Mouse (Mus musculus) testis, adult 10 weeks (tissue): ENCODE results near the gene Opcml. TPM values are rescaled to one million over a fixed set of nuclear protein-coding genes. Genes with fewer than 3 reads are reported as not detected.

Experiments
- polyA plus RNA-seq: library from polyadenylated mRNA; stranded (reverse); fragments of 350-450 nt; fragmentation: Illumina TruSeq; extraction: RNeasy Lipid Tissue Mini Kit (QIAGEN cat#74804); gene quantifications from one replicate; pipeline ENCODE4 v1.2.3, GENCODE M21; 2014; ENCODE audit warnings: low read depth, low replicate concordance

Opcml gene
- polyA plus RNA-seq: 0.34 TPM

DNA sequence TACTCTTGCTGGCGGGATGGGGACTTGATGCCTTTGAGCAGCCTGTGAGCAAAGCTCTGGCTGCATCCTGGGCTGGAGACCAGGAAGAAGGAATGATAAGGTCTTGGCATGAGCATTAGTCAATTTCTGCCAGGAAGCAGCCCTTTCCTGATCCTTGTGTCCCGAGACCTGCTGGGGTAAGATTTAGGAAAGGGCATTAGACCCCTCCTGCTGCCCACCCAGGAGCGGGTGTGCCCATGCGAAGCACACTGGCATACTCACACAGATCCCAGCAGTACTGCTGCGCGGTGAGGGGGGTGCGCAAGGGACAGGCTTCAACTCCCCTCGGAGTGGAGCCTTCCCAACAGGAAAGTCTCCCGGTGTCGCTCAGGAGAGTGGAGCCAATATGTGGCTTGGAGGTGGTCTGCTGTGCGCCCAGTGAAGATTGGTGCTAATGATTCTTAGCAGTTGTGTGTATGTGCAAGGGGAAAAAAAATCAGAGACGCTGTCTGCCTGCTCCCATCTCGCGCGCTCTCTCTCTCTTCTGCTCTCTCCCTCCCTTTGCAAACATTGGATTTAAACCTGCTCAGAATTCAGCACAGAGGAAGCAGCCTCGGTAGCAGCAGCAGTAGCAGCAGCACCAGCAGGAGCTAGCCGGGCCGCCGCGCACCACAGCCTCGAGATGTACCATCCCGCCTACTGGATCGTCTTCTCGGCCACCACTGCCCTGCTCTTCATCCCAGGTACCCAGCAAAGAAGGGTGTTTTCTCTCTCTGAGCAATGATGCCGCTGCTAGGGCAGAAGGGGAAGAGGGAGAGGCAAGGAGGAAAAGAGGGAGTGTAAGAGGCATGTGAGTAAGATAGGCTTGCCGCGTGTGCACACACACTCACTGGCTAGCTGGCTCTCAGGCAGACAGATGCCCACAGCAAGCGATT is at the start of gene Opcml:
Opcml (plus strand) TSS at position 51 of the 914 bp plus-strand sequence.

